7 mouse cellular contexts compared by ENCODE assay signal in the genomic region with DNA sequence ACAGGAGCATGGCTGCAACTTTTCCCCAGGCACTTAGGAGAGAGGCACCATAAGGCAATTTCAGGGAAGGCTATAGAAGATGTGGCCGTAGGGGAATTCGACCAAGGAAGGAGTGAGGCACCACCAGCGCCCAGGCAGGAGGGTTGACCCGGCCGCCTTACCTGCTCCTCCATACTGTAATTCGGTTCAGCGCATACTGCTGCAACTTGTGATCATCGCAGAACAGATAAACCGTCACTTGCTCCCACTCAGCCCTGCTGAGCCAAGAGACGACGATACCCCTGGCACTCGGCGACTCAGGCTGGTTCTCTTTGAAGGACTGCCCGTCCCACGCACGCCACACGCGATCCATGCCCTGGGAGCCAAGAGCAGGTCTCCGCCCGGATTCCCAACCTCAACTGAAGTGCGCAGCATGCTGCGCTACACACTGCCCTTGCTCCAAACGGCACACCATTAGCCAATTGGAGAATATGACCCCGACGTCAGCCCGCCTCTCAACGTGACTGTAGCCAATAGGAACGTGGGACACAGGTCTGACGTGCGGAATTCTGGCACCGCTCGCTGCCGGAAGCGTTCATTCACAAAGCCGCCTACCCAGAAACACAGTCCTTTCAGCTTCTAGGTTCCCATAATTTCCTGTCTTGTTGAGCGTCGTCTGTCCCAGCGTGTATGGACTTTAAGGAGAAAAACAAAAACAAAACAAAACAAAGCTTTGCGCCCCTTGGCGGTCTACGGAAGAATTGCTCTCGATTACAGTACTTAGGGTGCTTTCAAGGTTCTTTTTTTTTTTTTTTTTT. TPM values are rescaled to one million over a fixed set of nuclear protein-coding genes. Genes with fewer than 3 reads are reported as not detected.
DNase-seq lines count a peak whose midpoint lies in the region; ATAC-seq lines count a peak whose summit lies in the region.

A gene (minus strand): TSS at position 466 of the 797 bp plus-strand sequence.

- WGBS in intestine, embryonic 16.5 days: 17% methylated on average over 42 of the region's 42 CpGs
- 20% methylated on average over 42 of the region's 42 CpGs for WGBS in midbrain, embryonic 11.5 days

- peak; percentile 90 for DNase-seq in adrenal gland, adult 8-10 months
- peak; percentile 84 for DNase-seq in embryo, embryonic 9.5 days (ENCODE audit: extremely low spot score)
- DNase-seq in gastrocnemius, postnatal 4 days (ENCODE audit: low spot score in 2 of 2): peak; percentile 63 to 82
- DNase-seq in left cerebral cortex, postnatal 36 days (ENCODE audit: low spot score in 2 of 2): peak; percentile 88 to 89
- peak; percentile 93 for DNase-seq in midbrain, embryonic 11.5 days (ENCODE audit: low spot score, missing footprints)
- DNase-seq in skeletal muscle tissue, adult 2 months (ENCODE audit: low read depth, low spot score): peak; percentile 92

- 0 out of 2 replicates have a peak, but pooled peaks cover 4% of the 10 kb centered on the region for H3K4me1 ChIP-seq in intestine, embryonic 16.5 days (ENCODE audit: control insufficient read depth, insufficient read depth, low read length)
- H3K4me1 ChIP-seq in midbrain, embryonic 11.5 days (ENCODE audit: control insufficient read depth, insufficient read depth, low read length): no peaks in the 10 kb centered on the region; the same call in 1 of the 2 replicates

- H3K4me3 ChIP-seq in intestine, embryonic 16.5 days (ENCODE audit: low read length): peak within 1 kb of the TSS; percentile 61
- H3K4me3 ChIP-seq in midbrain, embryonic 11.5 days (ENCODE audit: low read depth, low read length): peak within 1 kb of the TSS; percentile 49

- no peak within 1 kb of the TSS for H3K27ac ChIP-seq in intestine, embryonic 16.5 days (ENCODE audit: low read length)
- H3K27ac ChIP-seq in midbrain, embryonic 11.5 days (ENCODE audit: low read depth, low read length): no peak within 1 kb of the TSS

- no peaks in the 10 kb centered on the region for H3K9me3 ChIP-seq in intestine, embryonic 16.5 days (ENCODE audit: control insufficient read depth, low read length)
- no peaks in the 10 kb centered on the region for H3K9me3 ChIP-seq in midbrain, embryonic 11.5 days (ENCODE audit: control insufficient read depth, low read length)

- no peaks in the 10 kb centered on the region for H3K36me3 ChIP-seq in intestine, embryonic 16.5 days (ENCODE audit: control insufficient read depth, insufficient read depth, low read length)
- H3K36me3 ChIP-seq in midbrain, embryonic 11.5 days (ENCODE audit: control insufficient read depth, insufficient read depth, low read length): no peaks in the 10 kb centered on the region

- peak within 1 kb of the TSS; percentile 53 for H3K4me2 ChIP-seq in intestine, embryonic 16.5 days (ENCODE audit: low read depth, low read length)
- peak within 1 kb of the TSS; percentile 55 for H3K4me2 ChIP-seq in midbrain, embryonic 11.5 days

- intact Hi-C loops in left cerebral cortex, postnatal 36 days (cut with DNase I): no loop called here

- ATAC-seq in intestine, embryonic 16.5 days: peak; percentile 100
- peak; percentile 100 for ATAC-seq in midbrain, embryonic 11.5 days (ENCODE audit: low FRiP score)

- peak within 1 kb of the TSS; percentile 71 for H3K9ac ChIP-seq in intestine, embryonic 16.5 days (ENCODE audit: low read depth, low read length)
- H3K9ac ChIP-seq in midbrain, embryonic 11.5 days (ENCODE audit: low read length): peak within 1 kb of the TSS; percentile 63

- H3K27me3 ChIP-seq in intestine, embryonic 16.5 days (replicated peaks; ENCODE audit: control insufficient read depth, insufficient read depth, low read length): no peaks in the 10 kb centered on the region
- H3K27me3 ChIP-seq in midbrain, embryonic 11.5 days (ENCODE audit: control insufficient read depth, insufficient read depth, low read length): no peaks in the 10 kb centered on the region

RNA-seq across cellular contexts. Expression of the gene that starts here (rescaled TPM):
- 10 to 100 TPM; 46.7 to 65.8 (median 54.7) TPM for total RNA-seq in adrenal gland, adult 8-10 months (2022)
- total RNA-seq in gastrocnemius, postnatal 4 days (2021): 10 to 100 TPM; 26.3 to 33.0 TPM
- 62.7 and 65.6 TPM in 2 replicates for polyA plus RNA-seq in intestine, embryonic 16.5 days (2015; fragmentation: Nextera tagmentation; extraction: Ambion mirVana)
- 10 to 100 TPM; 44.6 to 60.7 TPM for total RNA-seq in left cerebral cortex, postnatal 36 days (2021)
- polyA plus RNA-seq in midbrain, embryonic 11.5 days (2014; fragmentation: Nextera tagmentation; extraction: Ambion mirVana): 40.6 and 46.5 TPM in 2 replicates
